Mouse (Mus musculus) kidney, adult 2 months (tissue): ENCODE data around the gene Sec24a. TPM values are rescaled to one million over a fixed set of nuclear protein-coding genes. Genes with fewer than 3 reads are reported as not detected.

Experiments
- DNase-seq: peaks from one replicate; pipeline ENCODE4 v3.0.0; 2021
- H3K27ac ChIP-seq: fragments of 200-500 bp; 2 replicates; pipeline ENCODE4 v1.5.1; 2012; ENCODE audit warnings: low read depth, low read length, control low read depth, inconsistent platforms; ENCODE audit not compliant: insufficient read depth
- H3K27me3 ChIP-seq: fragments of 200-500 bp; replicated peaks from 2 replicates; pipeline ENCODE4 v1.6.1; 2012; ENCODE audit warnings: mild to moderate bottlenecking, moderate library complexity, low read length, inconsistent platforms; ENCODE audit not compliant: control insufficient read depth, insufficient read depth
- H3K36me3 ChIP-seq: fragments of 200-500 bp; 2 replicates; pipeline ENCODE4 v1.6.1; 2012; ENCODE audit warnings: mild to moderate bottlenecking, moderate library complexity, low read length, inconsistent platforms; ENCODE audit not compliant: control insufficient read depth, insufficient read depth
- H3K4me1 ChIP-seq: fragments of 200-500 bp; 2 replicates; pipeline ENCODE4 v1.6.1; 2011; ENCODE audit warnings: low read length; ENCODE audit not compliant: control insufficient read depth, insufficient read depth
- H3K4me3 ChIP-seq: fragments of 200-500 bp; 2 replicates; pipeline ENCODE4 v1.5.1; 2011; ENCODE audit warnings: mild to moderate bottlenecking, low read depth, low read length, control low read depth; ENCODE audit not compliant: insufficient read depth
- CTCF ChIP-seq: fragments of 200-500 bp; conservative IDR thresholded peaks from 2 replicates; pipeline ENCODE4 v1.5.1; 2011; ENCODE audit warnings: low read depth, mild to moderate bottlenecking, control low read depth, low read length, moderate library complexity, mixed read lengths; ENCODE audit not compliant: insufficient read depth, insufficient read length
- POLR2A ChIP-seq: fragments of 200-500 bp; IDR thresholded peaks from one replicate; pipeline ENCODE4 v1.6.1; 2011; ENCODE audit warnings: low read depth, low read length, control low read depth
- WGBS: fragments of 180-500 bp; shearing (Covaris S2); methylation state at CpG from one replicate; pipeline ENCODE4 v1.1.7; 2018; 5-methylcytosine and 5-hydroxymethylcytosine counted together
- polyA plus RNA-seq: library from polyadenylated mRNA; depleted of rRNA; stranded (reverse); fragments of >200 nt; gene quantifications from 2 replicates; pipeline ENCODE4 v1.2.3, GENCODE M21; 2012; rRNA removed

Sec24a gene
- polyA plus RNA-seq, 1 experiment = 14.8 TPM

GRCm38 (mm10) chr11:51646751-51647667 is 116.4 kb downstream of the Sec24a start:
- no peak for TF ChIP-seq POLR2A
- no peak for TF ChIP-seq CTCF
- DNase-seq = peak; percentile 74
- 47% methylated on average over 15 of the region's 15 CpGs for WGBS
- Histone ChIP-seq H3K4me3 (peak overlapping the region; percentile 20; the same call in 1 of the 2 replicates), H3K27me3 (no peaks in the 10 kb centered on the region), H3K27ac (peak overlapping the region; percentile 84), H3K4me1 (peaks cover 15% of the 10 kb centered on the region; the same call in 1 of the 2 replicates), H3K36me3 (no peaks in the 10 kb centered on the region)

GRCm38 (mm10) chr11:51646245-51646644 is 117.2 kb downstream of the Sec24a start:
- peak overlapping the region; percentile 84 for H3K27ac ChIP-seq
- no peaks in the 10 kb centered on the region for H3K36me3 ChIP-seq
- no peak for TF ChIP-seq CTCF
- no peak for TF ChIP-seq POLR2A
- 70% methylated on average over 7 of the region's 7 CpGs for WGBS
- H3K27me3 ChIP-seq = no peaks in the 10 kb centered on the region
- peaks cover 15% of the 10 kb centered on the region; the same call in 1 of the 2 replicates for H3K4me1 ChIP-seq
- H3K4me3 ChIP-seq = no peak overlapping the region
- no peak for DNase-seq

GRCm38 (mm10) chr11:51645293-51645692 is 118.1 kb downstream of the Sec24a start:
- DNase-seq = no peak
- WGBS = 64% methylated on average over 13 of the region's 13 CpGs
- H3K4me3 ChIP-seq = no peak overlapping the region

GRCm38 (mm10) chr11:51644217-51644616 is 119.2 kb downstream of the Sec24a start:
- Histone ChIP-seq H3K4me1 (peaks cover 15% of the 10 kb centered on the region; the same call in 1 of the 2 replicates), H3K4me3 (no peak overlapping the region), H3K27ac (no peak overlapping the region), H3K36me3 (no peaks in the 10 kb centered on the region), H3K27me3 (no peaks in the 10 kb centered on the region)
- no peak for TF ChIP-seq CTCF
- no peak for TF ChIP-seq POLR2A
- DNase-seq = no peak
- WGBS = 87% methylated on average over 16 of the region's 16 CpGs

More at GRCm38 (mm10) chr11:51645293-51645692, 118.1 kb downstream of the Sec24a start:
- no peak for TF ChIP-seq CTCF
- no peak for TF ChIP-seq POLR2A
- H3K4me1 ChIP-seq = peaks cover 15% of the 10 kb centered on the region; the same call in 1 of the 2 replicates
- no peaks in the 10 kb centered on the region for H3K36me3 ChIP-seq
- H3K27me3 ChIP-seq = no peaks in the 10 kb centered on the region
- no peak overlapping the region for H3K27ac ChIP-seq

- 60% methylated on average over 15 of the region's 15 CpGs for WGBS
- H3K4me1 ChIP-seq = peaks cover 15% of the 10 kb centered on the region; the same call in 1 of the 2 replicates
- no peak for TF ChIP-seq CTCF
- TF ChIP-seq POLR2A = no peak
- peak; percentile 56 for DNase-seq
- H3K27ac ChIP-seq = no peak overlapping the region
- no peaks in the 10 kb centered on the region for H3K36me3 ChIP-seq
- H3K4me3 ChIP-seq = no peak overlapping the region
- no peaks in the 10 kb centered on the region for H3K27me3 ChIP-seq
These were observed 119.7 kb downstream of the Sec24a start for GRCm38 (mm10) chr11:51643761-51644160.

- no peak overlapping the region for H3K27ac ChIP-seq
- WGBS = 70% methylated on average over 9 of the region's 9 CpGs
- DNase-seq = no peak
These were observed 120.2 kb downstream of the Sec24a start for GRCm38 (mm10) chr11:51643202-51643601.

More at GRCm38 (mm10) chr11:51643202-51643601, 120.2 kb downstream of the Sec24a start:
- Histone ChIP-seq H3K36me3 (no peaks in the 10 kb centered on the region), H3K27me3 (no peaks in the 10 kb centered on the region), H3K4me1 (peaks cover 12% of the 10 kb centered on the region; the same call in 1 of the 2 replicates), H3K4me3 (no peak overlapping the region)
- no peak for TF ChIP-seq POLR2A
- no peak for TF ChIP-seq CTCF

Other genes with a start within 250 kb of the Sec24a start
- gene Phykpl, start 178.9 kb downstream of the Sec24a start, polyA plus RNA-seq = 28.5 and 34.5 TPM in 2 replicates
- 116 and 138 TPM in 2 replicates for gene Hnrnpab, start 156.8 kb downstream of the Sec24a start, polyA plus RNA-seq
- 44.6 and 49.8 TPM in 2 replicates for gene Nhp2, start 143.9 kb downstream of the Sec24a start, polyA plus RNA-seq
- gene Rmnd5b, start 127.7 kb downstream of the Sec24a start, polyA plus RNA-seq = 46.6 and 52.9 TPM in 2 replicates
- 11.8 and 13.6 TPM in 2 replicates for gene N4bp3, start 112.8 kb downstream of the Sec24a start, polyA plus RNA-seq
- gene D930048N14Rik, start 112.7 kb downstream of the Sec24a start, polyA plus RNA-seq = 10.7 and 13.7 TPM in 2 replicates
- 30.5 and 41.0 TPM in 2 replicates for gene 0610009B22Rik, start 74.8 kb downstream of the Sec24a start, polyA plus RNA-seq
- gene Sar1b, start 53 bp upstream of the Sec24a start, polyA plus RNA-seq = 47.1 and 62.2 TPM in 2 replicates
- gene Jade2, start 94.0 kb upstream of the Sec24a start, polyA plus RNA-seq = 13.4 and 13.8 TPM in 2 replicates
- gene Cdkn2aipnl, start 204.0 kb upstream of the Sec24a start, polyA plus RNA-seq = 15.6 and 17.2 TPM in 2 replicates
- 48.5 and 70.9 TPM in 2 replicates for gene Ube2b, start 237.1 kb upstream of the Sec24a start, polyA plus RNA-seq
- gene Cdkl3, start 240.6 kb upstream of the Sec24a start, polyA plus RNA-seq = 1.6 and 1.8 TPM in 2 replicates